8 mouse cellular contexts compared by ENCODE assay signal in genomic region chrX:47891243-47891906, GRCm38 (mm10). TPM values are rescaled to one million over a fixed set of nuclear protein-coding genes. Genes with fewer than 3 reads are reported as not detected.
DNase-seq lines count a peak whose midpoint lies in the region; ATAC-seq lines count a peak whose summit lies in the region.

No protein-coding gene starts in this region.

- H3K27me3 ChIP-seq in erythroblast, embryonic 14.5 days (ENCODE audit: control insufficient read depth), result peaks cover 22% of the 10 kb centered on the region
- no peaks in the 10 kb centered on the region for H3K27me3 ChIP-seq in neural tube, embryonic 11.5 days (ENCODE audit: control insufficient read depth, insufficient read depth, low read length)
- H3K27me3 ChIP-seq in intestine, embryonic 14.5 days (replicated peaks; ENCODE audit: control insufficient read depth, insufficient read depth, low read length), result no peaks in the 10 kb centered on the region
- H3K27me3 ChIP-seq in neural tube, embryonic 13.5 days, result no peaks in the 10 kb centered on the region

- H3K4me2 ChIP-seq in neural tube, embryonic 11.5 days (ENCODE audit: low read depth), result peak overlapping the region; percentile 53
- H3K4me2 ChIP-seq in intestine, embryonic 14.5 days (ENCODE audit: low read length), result peak overlapping the region; percentile 53
- peak overlapping the region; percentile 58 for H3K4me2 ChIP-seq in neural tube, embryonic 13.5 days

- H3K9ac ChIP-seq in neural tube, embryonic 11.5 days (ENCODE audit: low read length), result peak overlapping the region; percentile 57; the same call in 1 of the 2 replicates
- peak overlapping the region; percentile 63 for H3K9ac ChIP-seq in intestine, embryonic 14.5 days (ENCODE audit: low read length)
- peak overlapping the region; percentile 83 for H3K9ac ChIP-seq in neural tube, embryonic 13.5 days

- no peaks in the 10 kb centered on the region for H3K36me3 ChIP-seq in erythroblast, embryonic 14.5 days (ENCODE audit: control insufficient read depth)
- H3K36me3 ChIP-seq in neural tube, embryonic 11.5 days (ENCODE audit: control insufficient read depth, insufficient read depth, low read length), result no peaks in the 10 kb centered on the region
- no peaks in the 10 kb centered on the region; the same call in 1 of the 2 replicates for H3K36me3 ChIP-seq in intestine, embryonic 14.5 days (ENCODE audit: control insufficient read depth, insufficient read depth, low read length)
- H3K36me3 ChIP-seq in neural tube, embryonic 13.5 days, result no peaks in the 10 kb centered on the region

- H3K27ac ChIP-seq in neural tube, embryonic 11.5 days (ENCODE audit: low read depth, low read length), result no peak overlapping the region
- H3K27ac ChIP-seq in intestine, embryonic 14.5 days (ENCODE audit: low read depth), result peak overlapping the region; percentile 69; the same call in 1 of the 2 replicates
- H3K27ac ChIP-seq in neural tube, embryonic 13.5 days (replicated peaks), result peak overlapping the region; percentile 86

- 19% methylated on average over 10 of the region's 12 CpGs for WGBS in neural tube, embryonic 11.5 days
- WGBS in intestine, embryonic 14.5 days, result 8% methylated on average over 7 of the region's 12 CpGs
- WGBS in neural tube, embryonic 13.5 days, result 26% methylated on average over 11 of the region's 12 CpGs

- ATAC-seq in erythroblast, adult 5-6 weeks (replicated peaks; ENCODE audit: low FRiP score, poor library complexity, severe bottlenecking), result no peak
- ATAC-seq in neural tube, embryonic 11.5 days (ENCODE audit: insufficient read depth, low FRiP score, low TSS enrichment), result peak; percentile 67
- ATAC-seq in intestine, embryonic 14.5 days (replicated peaks; ENCODE audit: low FRiP score, low TSS enrichment, low read depth), result peak; percentile 62
- ATAC-seq in neural tube, embryonic 13.5 days (ENCODE audit: low read depth), result peak; percentile 26; the same call in 1 of the 2 replicates
- no peak for ATAC-seq in erythroid progenitor cell, adult 5-6 weeks (replicated peaks; ENCODE audit: low FRiP score, poor library complexity, severe bottlenecking)

- DNase-seq in neural tube, embryonic 11.5 days (ENCODE audit: low spot score), result peak; percentile 24
- no peak for DNase-seq in neural tube, embryonic 10.5 days (ENCODE audit: extremely low spot score, low spot score)
- DNase-seq in intestine, embryonic 14.5 days (ENCODE audit: low spot score), result no peak
- DNase-seq in ovary, adult 18-20 months (ENCODE audit: low spot score), result no peak

- H3K4me1 ChIP-seq in erythroblast, embryonic 14.5 days (ENCODE audit: control insufficient read depth), result no peaks in the 10 kb centered on the region
- no peaks in the 10 kb centered on the region for H3K4me1 ChIP-seq in neural tube, embryonic 11.5 days (ENCODE audit: control insufficient read depth, insufficient read depth, low read length)
- H3K4me1 ChIP-seq in intestine, embryonic 14.5 days (replicated peaks; ENCODE audit: control insufficient read depth, insufficient read depth, low read length), result no peaks in the 10 kb centered on the region
- no peaks in the 10 kb centered on the region for H3K4me1 ChIP-seq in neural tube, embryonic 13.5 days (replicated peaks)

- no peaks in the 10 kb centered on the region for H3K9me3 ChIP-seq in erythroblast, embryonic 14.5 days (ENCODE audit: control insufficient read depth, low read length)
- H3K9me3 ChIP-seq in neural tube, embryonic 11.5 days (ENCODE audit: control insufficient read depth, low read length), result no peaks in the 10 kb centered on the region
- H3K9me3 ChIP-seq in intestine, embryonic 14.5 days (ENCODE audit: control insufficient read depth, low read length), result no peaks in the 10 kb centered on the region
- no peaks in the 10 kb centered on the region for H3K9me3 ChIP-seq in neural tube, embryonic 13.5 days

- H3K4me3 ChIP-seq in erythroblast, embryonic 14.5 days (replicated peaks), result peak overlapping the region; percentile 16
- peak overlapping the region; percentile 53 for H3K4me3 ChIP-seq in neural tube, embryonic 11.5 days (ENCODE audit: low read depth, low read length)
- peak overlapping the region; percentile 56 for H3K4me3 ChIP-seq in intestine, embryonic 14.5 days (ENCODE audit: low read depth, low read length)
- peak overlapping the region; percentile 61 for H3K4me3 ChIP-seq in neural tube, embryonic 13.5 days

RNA-seq across cellular contexts. Expression of gene Smarca1, which starts 1.4 kb away (rescaled TPM):
- polyA plus RNA-seq in erythroblast, embryonic 14.5 days (2012), result not detected in 2 replicates
- total RNA-seq in erythroblast, adult 5-6 weeks (2015; ENCODE audit: low replicate concordance), result not detected in 2 replicates
- not detected in 2 replicates for total RNA-seq in erythroblast, adult 5-6 weeks (2017; ENCODE audit: low replicate concordance)
- polyA plus RNA-seq in neural tube, embryonic 11.5 days (2014; fragmentation: Nextera tagmentation; extraction: Ambion mirVana), result 22.6 and 23.2 TPM in 2 replicates
- polyA plus RNA-seq in intestine, embryonic 14.5 days (2014; fragmentation: Nextera tagmentation; extraction: Ambion mirVana), result 28.5 and 37.3 TPM in 2 replicates
- polyA plus RNA-seq in neural tube, embryonic 13.5 days (2015; fragmentation: Nextera tagmentation; extraction: Ambion mirVana), result 30.3 and 35.4 TPM in 2 replicates
- total RNA-seq in erythroid progenitor cell, adult 5-6 weeks (2015; ENCODE audit: low replicate concordance), result not detected in 2 replicates
- not detected in 2 replicates for total RNA-seq in erythroid progenitor cell, adult 5-6 weeks (2017; ENCODE audit: low replicate concordance)

RNA-seq across cellular contexts. Expression of gene Ocrl, which starts 20.8 kb away (rescaled TPM):
- 0.02 and 0.03 TPM in 2 replicates for polyA plus RNA-seq in erythroblast, embryonic 14.5 days (2012)
- total RNA-seq in erythroblast, adult 5-6 weeks (2015; ENCODE audit: low replicate concordance), result 20.5 and 22.1 TPM in 2 replicates
- total RNA-seq in erythroblast, adult 5-6 weeks (2017; ENCODE audit: low replicate concordance), result 3.1 and 4.0 TPM in 2 replicates
- polyA plus RNA-seq in neural tube, embryonic 11.5 days (2014; fragmentation: Nextera tagmentation; extraction: Ambion mirVana), result 19.5 and 20.8 TPM in 2 replicates
- polyA plus RNA-seq in intestine, embryonic 14.5 days (2014; fragmentation: Nextera tagmentation; extraction: Ambion mirVana), result 21.5 and 23.9 TPM in 2 replicates
- polyA plus RNA-seq in neural tube, embryonic 13.5 days (2015; fragmentation: Nextera tagmentation; extraction: Ambion mirVana), result 26.5 and 27.0 TPM in 2 replicates
- total RNA-seq in erythroid progenitor cell, adult 5-6 weeks (2015; ENCODE audit: low replicate concordance), result 14.3 and 20.2 TPM in 2 replicates
- total RNA-seq in erythroid progenitor cell, adult 5-6 weeks (2017; ENCODE audit: low replicate concordance), result 0.76 and 2.1 TPM in 2 replicates

Comparison
In these comparisons a context has a peak if more than half of its experiments do, and no peak if none do; other contexts are left out.
1. ATAC-seq: peak in neural tube, embryonic 11.5 days (single experiment), intestine, embryonic 14.5 days (single experiment) and neural tube, embryonic 13.5 days (single experiment); none in erythroblast, adult 5-6 weeks (single experiment) and erythroid progenitor cell, adult 5-6 weeks (single experiment).
2. RNA of gene Smarca1, which starts 1.4 kb away (polyA plus RNA-seq): 30.3 to 35.4 TPM in neural tube, embryonic 13.5 days, 28.5 to 37.3 TPM in intestine, embryonic 14.5 days and 22.6 to 23.2 TPM in neural tube, embryonic 11.5 days; not detected in erythroblast, embryonic 14.5 days; every median in the first group is over 10 times any median in the second.
3. RNA of gene Ocrl, which starts 20.8 kb away (polyA plus RNA-seq): 26.5 to 27.0 TPM in neural tube, embryonic 13.5 days, 21.5 to 23.9 TPM in intestine, embryonic 14.5 days and 19.5 to 20.8 TPM in neural tube, embryonic 11.5 days; 0.02 to 0.03 TPM in erythroblast, embryonic 14.5 days; every median in the first group is over 10 times any median in the second.
4. Peak in every context shown above with its lines, with median percentiles within 50 percentile points of each other: H3K4me3 ChIP-seq, H3K4me2 ChIP-seq and H3K9ac ChIP-seq.